Mouse (Mus musculus) cerebellum, adult 11-12 months (tissue): ENCODE measurements around the gene Srrt.

Experiments
- DNase-seq: peaks from one replicate; pipeline ENCODE4 v3.0.0; 2022

Gene Srrt

DNA sequence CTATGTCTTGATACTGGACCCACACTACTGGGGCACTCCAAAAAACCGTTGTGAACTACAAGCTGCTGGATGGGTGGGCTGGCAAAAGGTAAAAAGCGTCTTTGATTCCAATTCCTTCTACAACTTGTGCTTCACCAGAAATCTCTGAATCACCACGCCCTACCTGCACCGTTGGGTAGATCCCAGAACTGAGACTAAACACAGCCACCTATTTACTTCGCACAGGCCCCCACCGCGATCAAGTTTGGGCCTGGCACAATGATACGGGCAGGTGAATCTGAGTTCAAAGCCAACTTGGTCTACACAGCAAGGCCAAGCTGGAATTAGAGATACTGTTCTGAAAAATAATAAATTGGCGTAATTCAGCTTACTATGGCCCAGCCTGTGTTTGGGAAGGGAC is 12.2 kb downstream of the Srrt start:
- DNase-seq: peak; percentile 51

DNA sequence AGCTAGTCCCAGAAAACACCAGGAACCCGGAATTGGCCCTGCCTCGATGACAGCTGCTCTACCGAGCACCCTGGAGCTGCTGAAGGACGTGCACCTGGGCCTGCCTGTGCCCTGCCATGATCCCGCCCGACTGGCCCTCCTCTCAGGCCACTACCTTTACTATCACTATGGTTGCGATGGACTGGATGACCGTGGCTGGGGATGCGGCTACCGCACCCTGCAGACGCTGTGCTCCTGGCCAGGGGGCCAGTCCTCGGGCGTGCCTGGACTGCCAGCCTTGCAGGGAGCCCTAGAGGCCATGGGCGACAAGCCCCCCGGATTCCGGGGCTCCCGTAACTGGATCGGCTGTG is 12.8 kb downstream of the Srrt start:
- no peak for DNase-seq

DNA sequence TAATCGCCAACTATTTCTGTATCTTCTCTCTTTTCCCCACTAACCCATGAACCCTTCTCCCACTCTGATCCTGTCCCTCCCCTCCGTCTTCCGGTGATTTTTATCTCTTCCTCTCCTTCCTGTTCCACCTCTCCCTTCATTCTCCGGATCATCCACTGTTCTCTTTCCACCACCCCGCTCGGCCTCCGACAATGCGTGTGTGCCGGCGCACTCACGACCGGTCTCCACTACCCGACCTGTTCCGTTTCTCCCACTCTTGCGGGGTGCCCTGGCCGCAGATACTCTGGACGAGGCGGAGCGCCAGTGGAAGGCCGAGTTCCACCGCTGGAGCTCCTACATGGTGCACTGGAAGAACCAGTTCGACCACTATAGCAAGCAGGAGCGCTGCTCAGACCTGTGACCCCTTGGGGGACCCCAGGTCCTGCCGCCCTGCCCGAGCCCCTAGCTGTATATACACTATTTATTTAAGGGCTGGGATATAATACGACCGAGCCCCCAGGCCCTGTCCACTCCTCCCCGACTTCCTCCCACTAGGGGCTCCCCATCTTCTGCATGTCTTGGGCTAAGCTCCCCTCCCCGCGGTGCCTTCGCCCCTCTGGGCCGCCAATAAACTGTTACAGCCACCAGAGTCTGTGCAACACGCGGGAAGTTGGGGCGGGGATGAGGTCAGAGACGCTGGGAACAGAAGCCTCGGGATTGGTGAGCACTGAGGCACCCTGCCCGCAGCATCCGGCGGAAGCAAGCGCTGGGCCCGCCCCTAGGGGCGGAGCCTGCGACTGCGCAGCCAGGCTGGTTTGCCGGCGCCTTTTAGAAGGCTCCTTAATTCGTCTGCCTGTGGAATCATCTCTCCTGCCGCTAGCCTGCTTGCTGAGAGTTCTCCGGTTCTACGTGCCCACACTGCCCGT is 13.4 kb downstream of the Srrt start, which contains the start of gene Ufsp1:
Ufsp1 (plus strand) TSS at position 791 of the 905 bp plus-strand sequence.
- peak; percentile 97 for DNase-seq

DNA sequence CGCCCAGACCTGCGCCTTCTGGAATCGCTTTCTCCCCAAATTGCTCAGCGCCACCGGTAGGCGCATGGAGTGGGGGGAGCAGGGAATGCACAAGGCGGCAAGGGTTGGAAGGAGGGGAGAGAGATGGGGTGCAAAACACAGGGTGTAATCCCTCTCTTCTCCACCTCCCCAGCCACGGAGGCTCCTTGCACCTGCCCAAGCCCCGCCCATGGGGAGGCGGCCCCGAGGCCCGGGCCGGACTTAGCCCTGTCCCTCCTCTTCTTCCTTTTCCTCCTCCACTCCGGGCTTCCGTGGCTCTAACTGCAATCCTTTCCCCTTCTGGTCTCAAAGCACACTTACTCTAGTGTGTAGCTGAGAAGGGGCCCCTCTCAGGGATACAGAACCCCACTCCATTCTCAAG is 14.2 kb downstream of the Srrt start:
- peak; percentile 88 for DNase-seq

DNA sequence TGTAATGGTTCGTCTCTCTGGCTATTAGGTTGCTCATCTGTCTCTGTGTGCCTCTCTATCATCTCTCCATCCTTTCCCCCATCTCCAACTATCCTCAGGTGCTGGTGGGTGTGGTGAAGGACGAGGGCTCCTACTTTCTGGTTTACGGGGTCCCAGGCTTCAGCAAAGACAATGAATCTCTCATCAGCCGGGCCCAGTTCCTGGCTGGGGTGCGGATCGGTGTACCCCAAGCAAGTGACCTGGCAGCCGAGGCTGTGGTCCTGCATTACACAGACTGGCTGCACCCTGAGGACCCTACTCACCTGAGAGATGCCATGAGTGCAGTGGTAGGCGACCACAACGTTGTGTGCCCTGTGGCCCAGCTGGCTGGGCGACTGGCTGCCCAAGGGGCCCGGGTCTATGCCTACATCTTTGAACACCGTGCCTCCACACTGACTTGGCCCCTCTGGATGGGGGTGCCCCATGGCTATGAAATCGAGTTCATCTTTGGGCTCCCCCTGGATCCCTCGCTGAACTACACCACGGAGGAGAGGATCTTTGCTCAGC is 16.0 kb downstream of the Srrt start:
- DNase-seq: peak; percentile 64

DNA sequence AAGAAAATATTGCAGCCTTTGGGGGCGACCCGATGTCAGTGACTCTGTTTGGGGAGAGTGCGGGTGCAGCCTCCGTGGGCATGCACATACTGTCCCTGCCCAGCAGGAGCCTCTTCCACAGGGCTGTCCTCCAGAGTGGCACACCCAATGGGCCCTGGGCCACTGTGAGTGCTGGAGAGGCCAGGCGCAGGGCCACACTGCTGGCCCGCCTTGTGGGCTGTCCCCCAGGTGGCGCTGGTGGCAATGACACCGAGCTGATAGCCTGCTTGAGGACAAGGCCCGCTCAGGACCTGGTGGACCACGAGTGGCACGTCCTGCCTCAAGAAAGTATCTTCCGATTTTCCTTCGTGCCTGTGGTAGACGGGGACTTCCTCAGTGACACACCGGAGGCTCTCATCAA is 16.8 kb downstream of the Srrt start:
- peak; percentile 79 for DNase-seq

DNA sequence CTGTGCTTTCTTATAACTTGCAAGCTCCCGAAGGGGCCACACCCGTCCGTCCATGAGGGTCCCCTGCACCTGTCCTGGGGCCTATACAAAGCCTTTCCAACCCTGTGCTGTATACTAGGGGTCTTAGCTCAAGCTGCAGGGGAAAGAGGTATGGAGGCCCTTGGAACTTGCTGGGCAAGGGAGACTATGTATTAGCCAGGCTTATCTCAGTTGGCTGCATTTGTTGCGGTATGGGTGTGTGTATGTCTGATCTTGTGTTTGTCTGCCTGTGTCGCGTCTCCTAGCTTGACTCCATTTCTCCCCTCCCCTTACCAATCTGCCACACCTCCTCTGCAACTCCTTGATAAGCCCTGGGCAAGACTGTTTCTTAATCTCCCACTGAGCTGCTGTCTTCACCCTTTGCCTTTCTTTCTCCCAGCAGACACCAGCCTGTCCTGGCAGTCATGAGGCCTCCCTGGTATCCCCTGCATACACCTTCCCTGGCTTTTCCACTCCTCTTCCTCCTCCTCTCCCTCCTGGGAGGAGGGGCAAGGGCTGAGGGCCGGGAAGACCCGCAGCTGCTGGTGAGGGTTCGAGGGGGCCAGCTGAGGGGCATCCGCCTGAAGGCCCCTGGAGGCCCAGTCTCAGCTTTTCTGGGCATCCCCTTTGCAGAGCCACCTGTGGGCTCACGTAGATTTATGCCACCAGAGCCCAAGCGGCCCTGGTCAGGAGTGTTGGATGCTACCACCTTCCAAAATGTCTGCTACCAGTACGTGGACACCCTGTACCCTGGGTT is 17.7 kb downstream of the Srrt start:
- DNase-seq: peak; percentile 60

DNA sequence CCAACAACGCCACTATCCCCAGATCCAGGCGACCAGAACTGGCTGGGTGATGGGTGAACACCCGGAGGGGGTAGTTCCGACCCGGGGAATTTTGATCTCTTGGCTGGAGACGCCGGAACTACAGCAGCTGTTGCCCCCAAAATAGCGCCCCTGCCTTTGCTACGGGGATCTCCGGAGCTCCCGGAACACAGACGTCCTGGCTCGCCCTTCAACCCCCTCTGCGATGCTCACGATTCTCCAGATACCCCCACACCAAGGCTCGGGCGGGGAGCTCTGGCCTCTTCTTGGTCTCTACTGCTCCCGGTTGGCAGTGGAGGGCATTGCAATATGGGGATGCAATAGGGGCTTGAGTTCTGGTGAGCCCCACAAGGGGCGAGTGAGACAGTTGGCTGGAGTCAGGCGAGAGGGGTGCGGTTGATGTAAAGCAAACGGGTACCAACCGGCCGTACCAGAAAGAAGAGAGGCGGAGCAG is 18.4 kb downstream of the Srrt start:
- peak; percentile 79 for DNase-seq

DNA sequence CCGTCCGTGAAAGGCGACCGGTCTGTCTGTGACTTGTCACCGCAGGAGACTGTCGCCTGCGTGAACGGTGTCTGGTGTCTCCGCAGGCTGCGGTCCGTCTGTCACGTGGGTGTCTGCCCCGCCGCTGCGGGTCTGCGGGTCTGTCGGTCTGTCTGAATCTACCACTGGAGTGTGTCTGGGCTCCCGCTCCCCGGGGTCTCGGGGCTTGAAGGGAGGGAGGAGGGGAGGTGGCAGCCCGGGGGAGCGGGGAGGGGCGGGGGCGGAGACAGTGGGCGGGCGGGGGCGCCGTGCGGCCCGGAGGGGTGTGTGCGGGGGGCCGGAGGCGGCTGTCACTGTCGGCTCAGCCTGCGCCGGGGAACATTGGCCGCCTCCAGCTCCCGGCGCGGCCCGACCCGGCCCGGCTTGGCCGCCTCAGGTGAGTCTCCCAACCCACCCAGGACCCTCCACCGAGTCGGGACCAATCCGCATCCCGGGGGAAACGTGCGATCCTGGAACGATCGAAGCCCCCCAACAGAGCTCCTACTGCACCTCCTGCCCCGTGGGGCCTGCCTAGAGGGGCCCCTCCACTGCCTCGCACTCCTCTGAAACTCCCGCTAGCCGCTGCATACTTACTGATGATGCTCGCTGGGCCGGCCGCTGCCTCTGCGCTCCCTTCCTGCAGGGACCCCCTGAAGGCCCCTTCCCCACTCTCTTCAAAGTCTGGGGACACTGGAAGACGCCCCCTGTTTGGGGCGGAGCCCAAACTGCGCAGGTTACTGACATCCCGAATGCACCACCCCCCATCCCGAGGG is 19.3 kb downstream of the Srrt start:
- DNase-seq: peak; percentile 85

DNA sequence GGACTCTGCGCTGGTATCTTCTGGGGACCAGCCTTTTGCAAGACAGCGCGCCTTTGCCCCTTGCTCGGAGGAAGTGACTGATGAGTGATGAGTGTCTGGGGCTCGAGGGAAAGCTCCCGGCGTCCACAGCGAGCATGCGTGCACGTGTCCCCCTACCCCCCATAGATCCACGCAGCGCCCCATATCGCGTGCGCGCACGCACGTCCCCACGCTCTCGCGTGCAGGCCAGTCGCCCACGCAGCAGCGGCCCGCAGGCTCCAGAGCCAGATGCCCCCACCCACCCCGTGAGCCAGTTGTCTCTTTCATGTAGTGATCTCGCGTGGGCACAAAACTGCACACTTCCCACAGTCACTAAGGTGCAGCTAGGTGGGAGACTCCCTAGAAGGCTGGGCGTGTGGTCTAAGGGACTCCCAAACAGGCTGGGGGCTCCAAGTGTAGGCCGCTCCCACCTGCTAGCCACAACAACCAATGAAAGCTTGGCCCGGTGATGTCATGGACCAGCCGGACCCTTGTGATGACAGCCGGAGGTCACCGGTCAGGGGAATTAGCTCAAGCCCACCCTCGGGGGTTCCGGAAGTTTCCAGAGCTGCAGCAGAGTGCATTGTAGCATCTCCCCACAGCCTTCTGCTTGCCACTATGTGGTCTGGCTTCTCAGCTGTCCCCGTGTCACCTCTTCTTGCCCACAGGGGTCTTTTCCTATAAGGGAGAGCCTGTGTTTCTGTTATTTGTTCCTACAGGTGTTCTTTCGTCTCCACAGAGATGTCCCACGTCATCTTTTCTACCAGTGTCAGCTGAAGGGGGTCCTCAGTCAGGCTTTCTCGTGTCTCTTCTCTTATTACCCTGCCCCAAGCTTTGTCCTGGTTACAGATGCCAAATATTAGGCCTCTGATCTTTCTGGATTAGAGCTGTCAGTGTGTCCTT is 20.2 kb downstream of the Srrt start, which contains the start of gene Ache:
Ache (plus strand) TSS at position 488 of the 921 bp plus-strand sequence.
- DNase-seq: peak; percentile 90

DNA sequence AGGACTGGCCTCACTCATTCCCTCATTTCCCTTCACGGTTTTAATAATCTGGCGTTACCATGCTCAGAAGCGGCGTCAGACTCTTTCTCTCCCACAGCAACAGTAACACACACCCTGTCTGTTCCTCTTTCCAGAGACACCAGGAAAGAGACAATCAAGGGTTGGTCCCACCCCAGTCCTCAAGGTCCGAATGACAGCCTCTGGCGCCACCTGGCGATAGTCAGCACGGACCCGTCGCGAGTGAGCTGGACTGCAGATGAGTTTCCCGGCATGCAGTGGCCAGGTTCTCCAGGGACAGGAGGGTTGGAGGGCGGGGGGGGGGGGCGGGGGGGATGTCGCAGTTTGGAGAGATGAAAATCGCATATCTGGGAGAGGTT is 20.8 kb downstream of the Srrt start:
- peak; percentile 94 for DNase-seq

DNA sequence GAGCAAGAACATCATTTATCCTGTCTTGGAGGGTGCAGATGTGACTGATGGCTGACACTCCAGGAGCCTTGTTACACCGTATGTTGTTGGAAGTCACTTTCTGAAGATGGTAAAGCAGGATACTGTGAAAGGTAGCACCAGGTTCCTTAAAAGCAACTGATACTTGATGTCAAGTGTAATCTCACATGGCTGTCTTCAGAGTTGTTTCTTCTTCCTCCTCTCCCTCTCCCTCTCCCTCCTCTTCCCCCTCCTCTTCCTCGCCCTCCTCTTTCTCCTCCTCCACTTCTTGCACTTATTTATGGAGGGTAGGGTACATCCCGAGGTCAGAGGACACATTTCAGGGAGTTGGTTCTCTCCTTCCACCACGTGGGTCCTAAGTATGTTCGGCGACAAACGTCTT is 21.5 kb downstream of the Srrt start:
- DNase-seq: peak; percentile 29

DNA sequence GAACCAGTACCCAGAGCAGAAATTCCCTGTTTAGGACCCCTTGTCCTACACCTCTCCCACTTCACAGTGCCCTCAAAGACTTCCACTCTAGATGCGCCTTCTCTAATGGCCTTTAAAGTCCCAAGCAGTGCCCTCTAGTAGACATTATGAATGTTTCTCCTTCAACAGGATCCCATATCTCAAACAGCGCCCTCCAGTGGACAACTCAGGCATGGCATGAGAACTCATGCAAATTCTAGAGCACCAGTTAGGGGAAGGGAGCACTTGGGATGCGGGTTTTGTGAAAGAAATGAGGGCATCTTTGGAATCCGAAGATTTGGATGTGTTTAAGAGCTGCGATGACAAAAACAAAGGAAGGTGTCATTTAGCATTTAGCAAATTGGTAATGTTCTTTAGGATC is 22.4 kb downstream of the Srrt start:
- peak; percentile 49 for DNase-seq

DNA sequence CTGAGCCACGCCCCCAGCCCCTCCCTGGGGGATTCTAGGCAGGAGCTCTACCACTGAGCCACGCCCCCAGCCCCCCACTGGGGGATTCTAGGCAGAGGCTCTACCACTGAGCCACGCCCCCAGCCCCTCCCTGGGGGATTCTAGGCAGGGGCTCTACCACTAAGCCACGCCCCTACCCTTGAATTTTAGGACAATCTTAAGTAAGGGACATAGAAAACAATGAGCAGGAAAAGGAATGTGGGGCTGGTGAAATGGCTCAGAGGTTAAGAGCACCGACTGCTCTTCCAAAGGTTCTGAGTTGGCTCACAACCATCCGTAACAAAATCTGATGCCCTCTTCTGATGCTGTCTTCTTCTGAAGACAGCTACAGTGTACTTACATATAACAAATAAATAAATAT is 23.1 kb downstream of the Srrt start:
- peak; percentile 28 for DNase-seq

DNA sequence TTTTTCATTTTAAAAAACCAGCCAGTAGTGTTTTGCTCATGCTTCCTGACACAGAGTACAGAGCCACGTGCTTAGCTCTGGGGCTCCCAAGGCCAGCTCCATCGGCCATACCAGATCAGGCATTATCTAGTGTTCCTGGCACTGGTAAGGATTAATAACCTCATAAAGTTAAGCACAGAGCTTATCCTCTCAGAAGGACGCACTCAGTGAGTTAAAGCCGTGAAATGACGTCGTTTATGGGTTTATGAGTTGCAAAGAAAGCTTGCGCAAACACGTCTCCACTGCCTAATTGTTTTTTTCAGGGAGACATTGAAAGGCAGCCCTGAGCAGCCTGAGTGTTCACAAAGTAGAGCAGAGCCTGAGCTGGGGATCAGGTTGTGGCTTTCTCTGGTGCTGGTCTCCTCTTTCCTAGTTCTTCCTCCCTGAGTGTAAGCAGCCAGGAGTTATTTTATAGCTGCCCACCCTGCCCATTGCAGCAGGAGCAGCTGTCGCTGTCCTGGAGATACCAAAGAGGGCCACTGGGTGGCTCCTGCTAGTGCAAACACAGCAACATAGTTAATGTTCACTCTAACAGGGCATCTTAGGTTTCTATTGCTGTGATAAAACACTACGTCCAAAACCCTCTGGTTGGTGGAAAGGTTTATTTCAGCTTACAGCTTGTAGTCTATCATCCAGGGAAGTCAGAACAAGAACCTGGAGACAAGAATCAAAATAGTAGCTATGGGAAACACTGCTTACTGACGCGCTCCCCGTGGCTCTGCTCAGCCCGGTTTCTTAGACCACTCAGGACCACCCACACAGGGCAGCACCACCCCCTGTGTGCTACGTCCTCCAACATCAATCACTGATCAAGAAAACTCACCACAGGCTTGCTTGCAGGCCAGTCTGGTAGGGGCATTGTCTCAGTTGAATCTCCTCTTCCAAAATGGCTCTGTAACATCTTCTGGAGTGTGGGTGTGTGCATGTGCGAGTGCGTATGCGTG is 29.8 kb downstream of the Srrt start:
- no peak for DNase-seq

DNA sequence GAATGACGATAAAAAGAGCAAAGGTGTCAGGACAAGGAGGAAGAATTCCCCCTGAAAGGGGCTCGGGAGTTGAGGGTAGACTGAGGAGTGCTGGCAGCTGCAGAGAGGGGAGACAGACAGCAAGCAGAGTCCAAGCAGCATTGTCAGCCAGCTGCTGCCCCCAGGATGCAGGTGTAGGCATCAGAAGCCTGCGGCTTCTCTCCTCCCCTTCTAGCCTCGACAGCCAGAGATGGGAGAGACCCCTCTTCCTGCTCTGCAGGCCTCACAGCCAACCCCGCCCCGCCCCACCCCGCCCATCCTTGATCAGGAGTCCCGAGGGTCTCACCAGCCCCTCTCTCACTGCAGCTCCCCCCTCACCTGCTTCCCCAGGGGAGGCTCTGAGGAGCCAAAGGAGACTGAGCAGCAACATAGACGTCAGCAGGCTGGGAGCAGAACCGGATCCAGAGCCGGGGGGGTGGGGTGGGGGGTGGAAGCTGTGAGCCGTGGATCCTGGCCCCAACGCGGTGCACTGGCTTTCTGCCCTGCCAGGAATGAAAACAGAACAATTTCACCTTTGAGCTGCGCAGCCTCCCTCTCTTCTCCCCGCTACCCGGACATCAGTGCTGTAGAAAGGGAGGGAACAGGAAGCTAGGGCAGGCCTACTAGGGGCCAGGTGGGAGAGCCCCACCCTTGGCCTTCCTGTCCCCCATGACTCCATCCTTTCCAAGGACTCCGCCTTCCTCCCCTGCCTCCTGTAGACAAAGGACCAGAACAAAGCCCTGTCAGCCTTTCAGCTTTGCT is 39.2 kb downstream of the Srrt start:
- DNase-seq: no peak

DNA sequence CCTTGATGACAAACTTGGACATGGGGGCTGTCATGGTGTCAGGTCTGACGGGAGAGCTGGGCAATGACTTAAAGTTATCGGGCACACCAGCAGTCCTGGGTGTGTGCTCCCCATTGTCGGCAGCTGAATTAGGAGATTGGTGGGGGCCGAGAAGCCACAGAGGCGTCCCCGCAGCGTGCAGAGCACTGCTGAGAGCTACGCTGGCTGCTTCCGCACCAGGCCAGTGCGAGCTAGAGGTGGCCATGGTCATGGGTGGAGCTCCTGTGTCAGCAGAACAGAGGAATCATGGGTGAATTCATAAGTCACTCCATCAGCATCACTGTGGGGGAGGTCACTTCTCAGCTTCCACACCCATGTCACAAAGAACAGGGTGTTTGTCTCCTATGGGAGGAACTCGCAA is 42.7 kb downstream of the Srrt start:
- DNase-seq: no peak

DNA sequence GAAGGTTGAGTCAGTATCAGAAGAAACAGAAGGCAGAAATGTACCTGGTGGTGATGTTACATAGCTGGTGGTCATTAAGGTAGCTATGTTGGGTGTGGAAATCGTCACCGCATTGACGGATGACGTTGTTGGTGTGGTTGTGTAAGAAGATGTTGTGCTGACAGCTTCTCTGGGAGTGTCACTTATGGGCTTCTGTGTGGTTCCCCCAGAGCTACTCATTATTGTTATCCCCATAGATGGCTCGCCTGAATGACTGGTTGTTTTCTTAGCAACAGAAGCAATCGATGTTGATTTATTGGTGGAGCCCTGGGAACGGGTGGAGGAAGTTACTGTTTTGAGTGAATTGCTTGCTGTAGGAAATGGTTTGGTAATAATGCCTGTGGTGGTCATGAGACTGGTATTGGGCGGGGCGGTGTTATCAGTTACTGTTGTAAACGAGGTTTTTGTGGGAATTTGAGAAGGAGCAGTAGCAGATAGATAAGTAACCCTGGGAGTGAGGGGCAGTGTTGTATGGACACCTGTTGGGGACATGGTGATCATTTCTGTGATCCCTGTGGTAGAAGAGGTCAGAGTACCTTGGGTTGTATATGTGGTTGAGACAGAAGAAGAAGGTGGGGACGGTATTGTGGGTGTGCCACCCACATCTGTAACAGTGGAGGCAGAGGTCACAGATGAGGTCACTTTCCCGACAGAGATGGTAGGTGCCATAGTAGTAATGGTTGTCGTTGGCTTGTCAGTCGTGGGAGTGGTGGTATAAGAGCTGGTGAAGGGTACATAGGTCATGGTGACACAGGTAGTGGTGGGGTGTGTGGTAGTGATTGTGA is 43.4 kb downstream of the Srrt start:
- no peak for DNase-seq
